Mouse (Mus musculus) liver, embryonic 11.5 days (tissue): Measurements from ENCODE around the gene Parp6. TPM values are rescaled to one million over a fixed set of nuclear protein-coding genes. Genes with fewer than 3 reads are reported as not detected.

Experiments used
- ATAC-seq: fragments of 200-750 bp; cut with Nextera tagmentation; replicated peaks from 2 replicates; pipeline ENCODE4 v1.8.0; 2017; ENCODE audit warnings: moderate number of reproducible peaks, mild to moderate bottlenecking, moderate TSS enrichment, moderate library complexity; ENCODE audit not compliant: low FRiP score
- DNase-seq: peaks from one replicate; pipeline ENCODE4 v3.0.0-alpha.2; 2017; ENCODE audit warnings: low spot score
- H3K27ac ChIP-seq: fragments of 300-500 bp; sonication (generic); 2 replicates; pipeline ENCODE4 v1.5.1; 2014; ENCODE audit warnings: mild to moderate bottlenecking, low read depth, low read length, control low read depth
- H3K27me3 ChIP-seq: fragments of 300-500 bp; sonication (generic); replicated peaks from 2 replicates; pipeline ENCODE4 v1.6.1; 2014; ENCODE audit warnings: low read length, mixed read lengths; ENCODE audit not compliant: control insufficient read depth, insufficient read depth
- H3K36me3 ChIP-seq: fragments of 300-500 bp; sonication (generic); 2 replicates; pipeline ENCODE4 v1.6.1; 2014; ENCODE audit warnings: mild to moderate bottlenecking, low read length, moderate library complexity, mixed read lengths; ENCODE audit not compliant: control insufficient read depth, insufficient read depth
- H3K4me1 ChIP-seq: fragments of 300-500 bp; sonication (generic); replicated peaks from 2 replicates; pipeline ENCODE4 v1.6.1; 2014; ENCODE audit warnings: low read length, mixed read lengths; ENCODE audit not compliant: control insufficient read depth, insufficient read depth
- H3K4me2 ChIP-seq: fragments of 300-500 bp; sonication (generic); 2 replicates; pipeline ENCODE4 v1.6.1; 2014; ENCODE audit warnings: mild to moderate bottlenecking, control low read depth, moderate library complexity
- H3K4me3 ChIP-seq: fragments of 300-500 bp; sonication (generic); 2 replicates; pipeline ENCODE4 v1.5.1; 2014; ENCODE audit warnings: low read depth, low read length, control low read depth
- H3K9ac ChIP-seq: fragments of 300-500 bp; sonication (generic); 2 replicates; pipeline ENCODE4 v1.6.1; 2014; ENCODE audit warnings: low read depth, low read length, control low read depth
- H3K9me3 ChIP-seq: fragments of 300-500 bp; sonication (generic); 2 replicates; pipeline ENCODE4 v1.6.1; 2016; ENCODE audit warnings: low read length, inconsistent platforms, mixed read lengths; ENCODE audit not compliant: control insufficient read depth
- WGBS: fragments of 180-500 bp; shearing (Covaris S2); extraction: QIAGEN DNeasy Blood & Tissue Kit; methylation state at CpG from one replicate; pipeline ENCODE4 v1.1.7; 2014; 5-methylcytosine and 5-hydroxymethylcytosine counted together
- polyA plus RNA-seq: library from polyadenylated mRNA; unstranded; fragments of >200 nt; fragmentation: Nextera tagmentation; extraction: Ambion mirVana; gene quantifications from 2 replicates; pipeline ENCODE4 v1.2.1, GENCODE M21; 2014

Parp6 gene
- polyA plus RNA-seq, 1 experiment from 2014 or later = 17.2 TPM

GRCm38 (mm10) chr9:59659036-59660026 is 42.2 kb downstream of the Parp6 start:
- peaks cover 27% of the 10 kb centered on the region; the same call in 1 of the 2 replicates for H3K36me3 ChIP-seq
- H3K27ac ChIP-seq = peak overlapping the region; percentile 69
- peak overlapping the region; percentile 83 for H3K4me3 ChIP-seq
- peaks cover 45% of the 10 kb centered on the region for H3K4me1 ChIP-seq
- peaks cover 2% of the 10 kb centered on the region; the same call in 1 of the 2 replicates for H3K27me3 ChIP-seq
- peak; percentile 86 for DNase-seq
- ATAC-seq = peak; percentile 59
- H3K9ac ChIP-seq = peak overlapping the region; percentile 59
- H3K4me2 ChIP-seq = peak overlapping the region; percentile 85
- WGBS = 25% methylated on average over 14 of the region's 14 CpGs
- no peaks in the 10 kb centered on the region for H3K9me3 ChIP-seq

GRCm38 (mm10) chr9:59660421-59660820 is 43.3 kb downstream of the Parp6 start:
- DNase-seq (no peak), ATAC-seq (no peak)
- Histone ChIP-seq H3K27me3 (peaks cover 2% of the 10 kb centered on the region; the same call in 1 of the 2 replicates), H3K36me3 (peaks cover 32% of the 10 kb centered on the region; the same call in 1 of the 2 replicates), H3K4me2 (peak overlapping the region; percentile 85), H3K4me3 (peak overlapping the region; percentile 83), H3K4me1 (peaks cover 37% of the 10 kb centered on the region), H3K9ac (peak overlapping the region; percentile 27; the same call in 1 of the 2 replicates), H3K27ac (peak overlapping the region; percentile 54; the same call in 1 of the 2 replicates), H3K9me3 (no peaks in the 10 kb centered on the region)
- WGBS = 59% methylated on average over 10 of the region's 10 CpGs

- H3K27me3 ChIP-seq = peaks cover 2% of the 10 kb centered on the region; the same call in 1 of the 2 replicates
- H3K4me1 ChIP-seq = peaks cover 35% of the 10 kb centered on the region
- ATAC-seq (peak; percentile 61), DNase-seq (no peak)
- H3K27ac ChIP-seq = no peak overlapping the region
- peak overlapping the region; percentile 19; the same call in 1 of the 2 replicates for H3K4me3 ChIP-seq
- H3K9me3 ChIP-seq = no peaks in the 10 kb centered on the region
- H3K9ac ChIP-seq = 0 out of 2 replicates have a peak overlapping the region, but pooled peaks have one; percentile 38
- peaks cover 36% of the 10 kb centered on the region; the same call in 1 of the 2 replicates for H3K36me3 ChIP-seq
- H3K4me2 ChIP-seq = peak overlapping the region; percentile 85
- 54% methylated on average over 6 of the region's 6 CpGs for WGBS
Observed at GRCm38 (mm10) chr9:59661298-59661975, 44.4 kb downstream of the Parp6 start.

- no peak overlapping the region for H3K27ac ChIP-seq
- DNase-seq (no peak), ATAC-seq (no peak)
- no peaks in the 10 kb centered on the region for H3K9me3 ChIP-seq
- no peak overlapping the region for H3K4me3 ChIP-seq
- no peak overlapping the region for H3K4me2 ChIP-seq
- no peak overlapping the region for H3K9ac ChIP-seq
- 92% methylated on average over 7 of the region's 7 CpGs for WGBS
- H3K36me3 ChIP-seq = peaks cover 49% of the 10 kb centered on the region
- peaks cover 35% of the 10 kb centered on the region for H3K4me1 ChIP-seq
- peaks cover 2% of the 10 kb centered on the region; the same call in 1 of the 2 replicates for H3K27me3 ChIP-seq
Observed at GRCm38 (mm10) chr9:59663226-59663625, 46.1 kb downstream of the Parp6 start.

GRCm38 (mm10) chr9:59663957-59664356 is 46.9 kb downstream of the Parp6 start:
- Histone ChIP-seq H3K9ac (no peak overlapping the region), H3K4me2 (no peak overlapping the region)

GRCm38 (mm10) chr9:59664664-59665256 is 47.7 kb downstream of the Parp6 start:
- DNase-seq (no peak), ATAC-seq (no peak)
- Histone ChIP-seq H3K9ac (no peak overlapping the region), H3K36me3 (peaks cover 58% of the 10 kb centered on the region), H3K9me3 (no peaks in the 10 kb centered on the region), H3K27ac (no peak overlapping the region), H3K4me1 (peaks cover 25% of the 10 kb centered on the region), H3K4me3 (no peak overlapping the region), H3K27me3 (peaks cover 2% of the 10 kb centered on the region; the same call in 1 of the 2 replicates), H3K4me2 (no peak overlapping the region)
- WGBS = 86% methylated on average over 4 of the region's 4 CpGs

More at GRCm38 (mm10) chr9:59663957-59664356, 46.9 kb downstream of the Parp6 start:
- DNase-seq (no peak), ATAC-seq (no peak)
- no peaks in the 10 kb centered on the region for H3K9me3 ChIP-seq
- peaks cover 2% of the 10 kb centered on the region; the same call in 1 of the 2 replicates for H3K27me3 ChIP-seq
- peaks cover 31% of the 10 kb centered on the region for H3K4me1 ChIP-seq
- H3K4me3 ChIP-seq = no peak overlapping the region
- peaks cover 56% of the 10 kb centered on the region for H3K36me3 ChIP-seq
- 75% methylated on average over 3 of the region's 3 CpGs for WGBS
- H3K27ac ChIP-seq = no peak overlapping the region

- no peak overlapping the region for H3K4me2 ChIP-seq
- H3K27ac ChIP-seq = no peak overlapping the region
- H3K4me1 ChIP-seq = peaks cover 13% of the 10 kb centered on the region
- H3K4me3 ChIP-seq = no peak overlapping the region
- H3K9ac ChIP-seq = no peak overlapping the region
- ATAC-seq (no peak), DNase-seq (no peak)
- no peaks in the 10 kb centered on the region for H3K9me3 ChIP-seq
- 90% methylated on average over 8 of the region's 8 CpGs for WGBS
- peaks cover 2% of the 10 kb centered on the region; the same call in 1 of the 2 replicates for H3K27me3 ChIP-seq
- peaks cover 64% of the 10 kb centered on the region for H3K36me3 ChIP-seq
Observed at GRCm38 (mm10) chr9:59666016-59666415, 48.9 kb downstream of the Parp6 start.

- no peak for DNase-seq
- Histone ChIP-seq H3K4me2 (no peak overlapping the region), H3K27me3 (peaks cover 2% of the 10 kb centered on the region; the same call in 1 of the 2 replicates), H3K9me3 (no peaks in the 10 kb centered on the region), H3K36me3 (peaks cover 65% of the 10 kb centered on the region), H3K9ac (no peak overlapping the region), H3K4me3 (no peak overlapping the region), H3K4me1 (peaks cover 8% of the 10 kb centered on the region), H3K27ac (no peak overlapping the region)
- 90% methylated on average over 1 of the region's 1 CpGs for WGBS
- no peak for ATAC-seq
Observed at GRCm38 (mm10) chr9:59666813-59667212, 49.7 kb downstream of the Parp6 start.
